Mouse (Mus musculus) testis, adult 2 months (tissue): ENCODE data around the gene Bcl2. TPM values are rescaled to one million over a fixed set of nuclear protein-coding genes. Genes with fewer than 3 reads are reported as not detected.

Experiments used
- H3K27ac ChIP-seq: fragments of 200-500 bp; 2 replicates; pipeline ENCODE4 v1.5.1; 2012; ENCODE audit warnings: low read depth, low read length; ENCODE audit not compliant: control insufficient read depth, insufficient read depth
- H3K27me3 ChIP-seq: fragments of 200-500 bp; 2 replicates; pipeline ENCODE4 v1.6.1; 2012; ENCODE audit warnings: mild to moderate bottlenecking, low read length, moderate library complexity; ENCODE audit not compliant: control insufficient read depth, insufficient read depth
- H3K36me3 ChIP-seq: fragments of 200-500 bp; 2 replicates; pipeline ENCODE4 v1.6.1; 2012; ENCODE audit warnings: mild to moderate bottlenecking, low read length; ENCODE audit not compliant: control insufficient read depth, insufficient read depth
- H3K4me1 ChIP-seq: fragments of 200-500 bp; 2 replicates; pipeline ENCODE4 v1.6.1; 2012; ENCODE audit warnings: low read length; ENCODE audit not compliant: control insufficient read depth, insufficient read depth
- H3K4me3 ChIP-seq: fragments of 200-500 bp; 2 replicates; pipeline ENCODE4 v1.5.1; 2012; ENCODE audit warnings: low read depth, mild to moderate bottlenecking, low read length, moderate library complexity, mixed read lengths; ENCODE audit not compliant: control insufficient read depth
- CTCF ChIP-seq: fragments of 200-500 bp; IDR thresholded peaks from 2 replicates; pipeline ENCODE4 v1.5.1; 2012; ENCODE audit warnings: low read depth, mild to moderate bottlenecking, inconsistent platforms, low read length, moderate library complexity; ENCODE audit not compliant: control insufficient read depth, insufficient read depth, insufficient replicate concordance
- POLR2A ChIP-seq: fragments of 200-500 bp; IDR thresholded peaks from 2 replicates; pipeline ENCODE4 v1.6.1; 2012; ENCODE audit warnings: low read depth, mild to moderate bottlenecking, inconsistent platforms, low read length, moderate library complexity; ENCODE audit not compliant: control insufficient read depth
- polyA plus RNA-seq: library from polyadenylated mRNA; depleted of rRNA; stranded (reverse); fragments of >200 nt; gene quantifications from 2 replicates; pipeline ENCODE4 v1.2.3, GENCODE M21; 2012

Bcl2 gene
- polyA plus RNA-seq, 1 experiment: 0.11 TPM

DNA sequence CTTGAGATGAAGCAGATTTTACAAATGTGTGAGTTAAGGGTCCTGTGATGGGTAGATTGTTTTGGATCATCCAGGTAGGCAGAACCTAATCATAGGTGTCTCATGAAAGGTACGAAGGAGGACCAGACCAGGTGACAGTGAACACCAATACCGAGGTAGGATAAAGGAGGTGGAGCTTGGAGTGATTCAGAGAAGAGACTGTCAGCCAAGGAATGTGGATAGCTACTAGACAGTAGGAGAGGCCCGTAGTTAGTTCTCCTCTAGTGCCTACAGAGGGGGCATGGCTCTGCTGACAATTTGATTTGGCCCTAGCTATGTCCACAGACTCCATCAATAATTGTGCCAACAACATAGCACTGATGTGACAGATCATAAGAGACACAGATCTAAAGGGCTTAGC lies 188.0 kb downstream of the Bcl2 start:
- H3K27me3 ChIP-seq: no peaks in the 10 kb centered on the region
- no peak overlapping the region for H3K4me3 ChIP-seq
- no peaks in the 10 kb centered on the region for H3K36me3 ChIP-seq
- no peak overlapping the region for H3K27ac ChIP-seq
- no peaks in the 10 kb centered on the region for H3K4me1 ChIP-seq
- TF ChIP-seq CTCF: no peak
- no peak for TF ChIP-seq POLR2A

DNA sequence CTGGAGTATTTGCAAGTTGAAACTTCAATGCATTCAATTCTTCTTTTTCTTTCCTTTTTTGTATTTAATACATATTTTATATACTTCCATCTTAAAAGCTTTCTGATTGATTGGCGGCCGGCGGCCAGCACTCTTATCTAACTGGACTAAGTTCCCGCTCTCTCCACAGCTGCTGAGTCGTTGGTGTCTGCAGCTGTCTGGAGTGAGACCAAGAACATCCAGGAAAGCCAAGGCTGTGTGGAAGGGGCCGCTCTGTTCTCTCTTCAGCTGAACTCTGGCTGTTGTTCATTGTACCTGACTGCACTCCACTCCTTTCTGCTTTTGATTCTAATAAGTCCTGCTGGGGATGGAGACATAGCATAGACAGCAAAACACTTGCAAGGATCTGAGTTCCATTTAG lies 190.3 kb downstream of the Bcl2 start:
- TF ChIP-seq CTCF (no peak), POLR2A (no peak)
- Histone ChIP-seq H3K36me3 (no peaks in the 10 kb centered on the region), H3K27me3 (no peaks in the 10 kb centered on the region), H3K4me3 (no peak overlapping the region), H3K27ac (no peak overlapping the region), H3K4me1 (no peaks in the 10 kb centered on the region)

DNA sequence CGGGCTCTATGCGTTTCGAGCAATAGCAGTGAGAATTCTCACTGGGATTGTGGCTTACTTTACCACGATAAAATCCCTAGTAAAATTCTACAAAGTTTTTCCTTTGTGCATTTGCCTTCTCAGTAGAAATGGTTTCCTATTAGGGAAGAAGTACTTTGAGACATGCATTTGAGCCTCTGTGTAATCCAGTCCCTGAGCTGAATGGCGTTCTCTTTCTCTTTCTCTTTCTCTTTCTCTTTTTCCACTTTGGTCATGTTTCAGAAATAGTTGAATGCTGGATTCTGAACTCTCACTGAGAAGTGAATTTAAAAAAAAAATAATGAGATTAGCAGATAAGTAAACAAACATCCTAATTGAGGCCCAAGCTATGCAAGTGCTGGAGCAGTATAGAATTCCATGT lies 191.1 kb downstream of the Bcl2 start:
- Histone ChIP-seq H3K27me3 (no peaks in the 10 kb centered on the region), H3K27ac (no peak overlapping the region), H3K36me3 (no peaks in the 10 kb centered on the region), H3K4me3 (no peak overlapping the region), H3K4me1 (no peaks in the 10 kb centered on the region)
- TF ChIP-seq POLR2A: no peak
- TF ChIP-seq CTCF: no peak

- no peak overlapping the region for H3K4me3 ChIP-seq
- H3K27ac ChIP-seq: no peak overlapping the region
- H3K36me3 ChIP-seq: no peaks in the 10 kb centered on the region
- no peaks in the 10 kb centered on the region for H3K4me1 ChIP-seq
- TF ChIP-seq POLR2A: no peak
- no peak for TF ChIP-seq CTCF
- no peaks in the 10 kb centered on the region for H3K27me3 ChIP-seq
These were observed 196.4 kb downstream of the Bcl2 start for GRCm38 (mm10) chr1:106517591-106518177.

GRCm38 (mm10) chr1:106517099-106517498 lies 197.0 kb downstream of the Bcl2 start:
- no peaks in the 10 kb centered on the region for H3K27me3 ChIP-seq
- H3K36me3 ChIP-seq: no peaks in the 10 kb centered on the region
- H3K27ac ChIP-seq: no peak overlapping the region
- H3K4me1 ChIP-seq: no peaks in the 10 kb centered on the region
- no peak for TF ChIP-seq POLR2A
- no peak for TF ChIP-seq CTCF
- no peak overlapping the region for H3K4me3 ChIP-seq

DNA sequence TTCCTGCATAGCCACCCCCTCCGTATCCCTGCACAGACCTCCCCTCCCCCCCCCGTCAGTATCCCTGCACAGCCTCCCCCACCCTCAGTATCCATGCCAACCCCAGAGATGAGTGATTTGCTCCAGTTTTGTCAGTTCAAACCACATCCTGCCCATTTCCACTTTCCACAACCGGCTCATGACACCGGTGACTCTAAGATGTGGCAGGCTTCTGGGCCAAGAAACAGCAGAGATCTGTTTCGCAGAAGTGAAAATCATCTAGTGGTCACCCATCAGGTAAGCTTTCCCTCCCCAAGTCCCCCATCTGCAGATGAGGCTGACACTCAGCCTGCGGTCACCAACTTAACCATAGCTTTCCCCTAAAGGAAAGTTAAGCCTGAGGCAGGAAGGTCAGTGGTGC lies 198.5 kb downstream of the Bcl2 start:
- Histone ChIP-seq H3K27me3 (no peaks in the 10 kb centered on the region), H3K36me3 (no peaks in the 10 kb centered on the region), H3K4me1 (no peaks in the 10 kb centered on the region), H3K27ac (no peak overlapping the region), H3K4me3 (no peak overlapping the region)
- TF ChIP-seq CTCF (no peak), POLR2A (no peak)

DNA sequence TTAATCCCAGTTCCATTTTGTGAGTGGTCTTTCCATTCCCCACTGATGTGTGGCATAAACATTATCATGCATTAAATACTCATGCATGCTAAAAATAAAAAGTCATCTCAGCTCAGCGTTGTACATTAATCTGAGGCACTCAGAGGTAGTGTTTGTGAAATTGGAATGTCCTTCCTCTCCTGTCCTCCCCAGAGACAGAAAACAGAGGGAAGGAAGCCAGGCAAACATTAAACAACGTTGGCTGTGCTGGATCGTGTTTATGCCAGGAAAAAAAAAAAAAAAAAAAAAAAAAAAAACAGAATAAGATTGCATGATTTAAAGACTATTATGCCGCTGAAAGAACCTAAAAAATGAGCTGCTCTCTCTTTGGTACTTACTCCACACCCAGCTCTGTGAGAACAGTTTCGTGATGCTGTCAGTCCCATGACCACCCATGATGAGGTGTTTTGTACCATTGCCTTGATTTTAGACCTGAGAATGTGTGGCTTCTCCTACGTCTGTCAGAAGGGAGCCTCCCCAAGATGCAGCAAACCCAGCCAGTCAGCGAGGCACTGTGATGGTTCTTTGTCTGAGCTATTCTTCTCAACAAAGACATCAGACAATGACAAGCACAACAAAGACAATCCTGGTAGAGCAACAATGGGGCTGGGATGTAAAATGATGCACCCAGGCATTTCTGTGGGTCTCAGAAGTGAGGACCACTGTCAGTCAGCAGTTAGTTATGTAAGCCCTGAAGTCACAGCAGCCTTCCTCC lies 200.0 kb downstream of the Bcl2 start:
- Histone ChIP-seq H3K4me1 (no peaks in the 10 kb centered on the region), H3K27ac (no peak overlapping the region)
- no peak for TF ChIP-seq POLR2A
- no peak for TF ChIP-seq CTCF

GRCm38 (mm10) chr1:106513481-106513880 lies 200.6 kb downstream of the Bcl2 start:
- Histone ChIP-seq H3K27me3 (no peaks in the 10 kb centered on the region), H3K4me3 (no peak overlapping the region), H3K36me3 (no peaks in the 10 kb centered on the region), H3K27ac (no peak overlapping the region), H3K4me1 (no peaks in the 10 kb centered on the region)
- no peak for TF ChIP-seq CTCF
- no peak for TF ChIP-seq POLR2A

More for the DNA sequence above, 200.0 kb downstream of the Bcl2 start:
- H3K36me3 ChIP-seq: no peaks in the 10 kb centered on the region
- no peaks in the 10 kb centered on the region for H3K27me3 ChIP-seq
- H3K4me3 ChIP-seq: no peak overlapping the region
